Mouse (Mus musculus) megakaryocyte-erythroid progenitor cell, adult 5-6 weeks (primary cell): Measurements from ENCODE around the gene Rasa2. TPM values are rescaled to one million over a fixed set of nuclear protein-coding genes. Genes with fewer than 3 reads are reported as not detected.
A peak's percentile ranks its signal among the peaks of the same experiment; 100 is the strongest.
"Not testable (repeated sequence)": the region's sequence is repeated elsewhere in the genome, so short reads cannot be mapped to it uniquely, and the experiment has no call there.

Source experiments
- ATAC-seq: replicated peaks from 2 replicates; pipeline ENCODE4 v1.8.0; 2016; ENCODE audit warnings: mild to moderate bottlenecking, inconsistent platforms; ENCODE audit not compliant: severe bottlenecking, poor library complexity, low FRiP score, low TSS enrichment
- total RNA-seq, 2 experiments: library from RNA; stranded (forward) in 1 of 2; stranded (reverse) in 1 of 2; fragments of 200-1000, 215-1000 nt in 1 of 2; fragments of >200 nt in 1 of 2; fragmentation: Nextera tagmentation in 1 of 2; gene quantifications; 2 replicates each; pipeline ENCODE4 v1.2.3; 2014 to 2017

Gene Rasa2
- total RNA-seq, 2 experiments from 2014 or later, result 8.7 to 9.7 TPM

GRCm38 (mm10) chr9:96644840-96645239 is 13.4 kb upstream of the Rasa2 start:
- no peak for ATAC-seq

GRCm38 (mm10) chr9:96644002-96644401 is 12.6 kb upstream of the Rasa2 start:
- not testable (repeated sequence) for ATAC-seq

- no peak for ATAC-seq
Measured at GRCm38 (mm10) chr9:96639451-96639850, 8.0 kb upstream of the Rasa2 start.

GRCm38 (mm10) chr9:96638508-96638907 is 7.1 kb upstream of the Rasa2 start:
- ATAC-seq, result no peak

- ATAC-seq, result no peak
Measured at GRCm38 (mm10) chr9:96637157-96637548, 5.7 kb upstream of the Rasa2 start.

GRCm38 (mm10) chr9:96636423-96637156 is 5.2 kb upstream of the Rasa2 start:
- 0 out of 2 replicates have a peak, but pooled peaks have one; percentile 27 for ATAC-seq

GRCm38 (mm10) chr9:96635899-96636298 is 4.5 kb upstream of the Rasa2 start:
- no peak for ATAC-seq

- no peak for ATAC-seq
Measured at GRCm38 (mm10) chr9:96635176-96635575, 3.8 kb upstream of the Rasa2 start.

- ATAC-seq, result no peak
Measured at GRCm38 (mm10) chr9:96633771-96634170, 2.4 kb upstream of the Rasa2 start.

- no peak for ATAC-seq
Measured at GRCm38 (mm10) chr9:96632756-96633155, 1.3 kb upstream of the Rasa2 start.

- no peak for ATAC-seq
Measured at GRCm38 (mm10) chr9:96632073-96632690, 765 bp upstream of the Rasa2 start.

- peak; percentile 51 for ATAC-seq
Measured at GRCm38 (mm10) chr9:96630571-96631388, 637 bp downstream of the Rasa2 start.

GRCm38 (mm10) chr9:96629151-96629550 is 2.3 kb downstream of the Rasa2 start:
- no peak for ATAC-seq

GRCm38 (mm10) chr9:96627557-96628085 is 3.8 kb downstream of the Rasa2 start:
- ATAC-seq, result no peak; the same call in 1 of the 2 replicates

- ATAC-seq, result no peak
Measured at GRCm38 (mm10) chr9:96627042-96627441, 4.4 kb downstream of the Rasa2 start.

- ATAC-seq, result no peak
Measured at GRCm38 (mm10) chr9:96618448-96619176, 12.8 kb downstream of the Rasa2 start.

GRCm38 (mm10) chr9:96612297-96612696 is 19.1 kb downstream of the Rasa2 start:
- ATAC-seq, result peak; percentile 30; the same call in 1 of the 2 replicates

GRCm38 (mm10) chr9:96611693-96612293 is 19.6 kb downstream of the Rasa2 start:
- ATAC-seq, result no peak

- ATAC-seq, result no peak
Measured at GRCm38 (mm10) chr9:96610813-96611212, 20.6 kb downstream of the Rasa2 start.
